Mouse (Mus musculus) spleen, adult 2 months (tissue): ENCODE data around the gene Serpinf1.

Source experiments
- CTCF ChIP-seq: fragments of 200-500 bp; IDR thresholded peaks from 2 replicates; pipeline ENCODE4 v1.5.1; 2011; ENCODE audit warnings: mild to moderate bottlenecking, inconsistent platforms; ENCODE audit not compliant: insufficient read depth, insufficient read length, insufficient replicate concordance; ENCODE audit errors: extremely low read depth
- POLR2A ChIP-seq: fragments of 200-500 bp; IDR thresholded peaks from 2 replicates; pipeline ENCODE4 v1.6.1; 2011; ENCODE audit warnings: low read depth, low read length, inconsistent platforms

DNA sequence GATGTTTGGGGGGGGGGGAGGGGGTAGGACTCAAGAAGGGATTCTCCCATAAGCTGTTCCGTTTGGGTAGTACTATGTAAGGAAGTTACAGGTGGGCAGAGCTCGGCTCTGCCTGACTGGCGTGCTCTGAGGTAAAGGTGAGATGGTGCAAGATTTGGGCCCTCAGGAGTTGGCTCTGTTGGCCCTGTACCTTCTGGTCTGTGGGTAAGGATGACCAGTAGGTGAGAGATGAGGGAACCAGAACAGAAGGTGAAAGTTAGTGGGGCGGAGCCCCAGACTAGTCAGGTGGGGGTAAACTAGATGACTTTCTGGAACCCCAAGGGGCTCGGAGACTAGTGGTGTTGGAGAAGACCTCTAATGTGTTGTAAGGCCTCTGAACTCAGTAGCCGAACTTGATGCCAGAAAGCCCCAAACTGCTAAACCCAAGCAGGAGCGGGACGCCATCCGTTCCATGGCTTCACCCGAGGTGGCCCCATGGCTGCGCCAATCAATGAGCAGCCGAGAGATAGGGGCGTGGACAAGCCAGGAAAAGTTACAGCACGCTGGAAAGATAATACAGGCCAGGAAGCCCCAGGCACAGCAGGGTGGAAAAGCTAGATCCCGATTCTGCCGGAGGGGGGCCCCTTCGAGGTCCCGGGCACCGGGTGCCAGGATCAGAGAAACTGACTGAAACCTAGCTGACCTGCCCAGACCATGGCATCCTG, 45.2 kb upstream of the Serpinf1 start:
- TF ChIP-seq CTCF (no peak), POLR2A (no peak)
